Mouse (Mus musculus) kidney, adult 2 months (tissue): ENCODE data around the gene Tas2r105.

Experiments
- CTCF ChIP-seq: fragments of 200-500 bp; conservative IDR thresholded peaks from 2 replicates; pipeline ENCODE4 v1.5.1; 2011; ENCODE audit warnings: low read depth, mild to moderate bottlenecking, control low read depth, low read length, moderate library complexity, mixed read lengths; ENCODE audit not compliant: insufficient read depth, insufficient read length
- POLR2A ChIP-seq: fragments of 200-500 bp; IDR thresholded peaks from one replicate; pipeline ENCODE4 v1.6.1; 2011; ENCODE audit warnings: low read depth, low read length, control low read depth

GRCm38 (mm10) chr6:131687395-131687794 is at the start of gene Tas2r105:
- no peak for TF ChIP-seq CTCF
- TF ChIP-seq POLR2A = no peak
